Mouse (Mus musculus) liver, postnatal 0 days (tissue): Measurements from ENCODE around the gene Aph1a.

ENCODE experiments used
- CTCF ChIP-seq: sonication (generic); IDR thresholded peaks from 2 replicates; pipeline ENCODE4 v1.5.1; 2016; ENCODE audit warnings: antibody characterized with exemption, low read depth
- EP300 ChIP-seq: IDR thresholded peaks from 2 replicates; pipeline ENCODE4 v1.6.1; 2016; ENCODE audit warnings: antibody characterized with exemption, low read depth, mild to moderate bottlenecking

DNA sequence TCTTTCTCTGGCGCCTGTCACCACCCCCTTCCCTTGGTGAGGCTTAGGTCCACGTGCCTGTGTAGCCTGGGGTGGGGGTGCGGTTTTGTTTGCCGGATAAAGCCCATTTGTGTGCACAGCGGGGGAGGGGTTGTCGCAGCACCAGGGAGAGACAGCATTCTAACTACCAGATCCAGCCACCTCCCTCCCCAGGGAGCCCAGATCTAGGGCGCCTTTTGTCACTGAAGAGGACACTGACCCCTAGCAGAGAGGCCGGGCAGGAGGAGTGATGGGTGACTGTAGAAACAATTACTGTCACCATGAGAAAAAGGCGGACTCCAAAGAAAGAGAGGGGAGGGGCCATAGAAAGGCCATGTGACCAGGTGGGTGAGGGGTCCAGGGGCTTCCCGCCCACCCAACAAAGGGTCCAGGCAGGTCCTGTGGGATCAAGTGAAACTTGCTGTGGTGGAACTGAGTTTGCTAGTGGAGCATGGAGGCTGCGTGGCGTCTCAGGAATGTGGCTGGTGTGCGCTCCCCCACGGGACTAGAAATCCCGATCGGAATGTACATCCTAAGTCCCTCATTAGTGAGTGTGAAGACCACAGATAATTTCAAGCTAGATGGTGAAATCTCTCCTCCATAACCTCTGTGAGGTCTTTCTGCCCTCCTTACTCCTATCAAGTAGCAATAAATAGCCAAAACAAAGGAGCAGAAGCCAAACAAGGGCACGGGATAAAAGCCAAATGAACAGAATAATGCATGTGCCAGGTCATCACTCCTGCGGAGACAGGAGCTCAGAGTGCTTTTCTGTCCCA, 11.6 kb downstream of the Aph1a start:
- TF ChIP-seq CTCF = no peak
- TF ChIP-seq EP300 = no peak
